Mouse (Mus musculus): ENCODE measurements at regions not wholly inside any gene's neighbourhood (a gene's known extent, or its start where the extent isn't known, plus 50 kb on each side); places are given as distances from the start of the nearest gene placed in this dataset.

GRCm38 (mm10) chr13:94619511-94619910, 169.2 kb upstream of the Tbca start:
- no peak for DNase-seq

GRCm38 (mm10) chr13:94630055-94630454, 158.7 kb upstream of the Tbca start:
- no peak for DNase-seq

- no peak for DNase-seq
Observed at GRCm38 (mm10) chr13:94630685-94631084, 158.0 kb upstream of the Tbca start.

- no peak for DNase-seq
Observed at GRCm38 (mm10) chr13:94632730-94633129, 156.0 kb upstream of the Tbca start.

GRCm38 (mm10) chr13:94640336-94640735, 148.4 kb upstream of the Tbca start:
- DNase-seq: no peak

- DNase-seq: no peak
Observed at GRCm38 (mm10) chr13:94645241-94646206, 143.2 kb upstream of the Tbca start.

- DNase-seq: no peak
Observed at GRCm38 (mm10) chr13:94646326-94646725, 142.4 kb upstream of the Tbca start.

- peak; percentile 16 for DNase-seq
Observed at GRCm38 (mm10) chr13:94646781-94647555, 141.7 kb upstream of the Tbca start.

- DNase-seq: no peak
Observed at GRCm38 (mm10) chr13:94647566-94647965, 141.1 kb upstream of the Tbca start.

- DNase-seq: no peak
Observed at GRCm38 (mm10) chr13:94650951-94651350, 137.8 kb upstream of the Tbca start.

GRCm38 (mm10) chr13:94667604-94668003, 121.1 kb upstream of the Tbca start:
- no peak for DNase-seq

GRCm38 (mm10) chr13:94668276-94668675, 120.4 kb upstream of the Tbca start:
- DNase-seq: no peak

- no peak for DNase-seq
Observed at GRCm38 (mm10) chr13:94669106-94669683, 119.5 kb upstream of the Tbca start.

- no peak for DNase-seq
Observed at GRCm38 (mm10) chr13:94670266-94670665, 118.4 kb upstream of the Tbca start.

GRCm38 (mm10) chr13:94670961-94671360, 117.7 kb upstream of the Tbca start:
- no peak for DNase-seq

- DNase-seq: no peak
Observed at GRCm38 (mm10) chr13:94680492-94681168, 108.1 kb upstream of the Tbca start.

GRCm38 (mm10) chr13:94681606-94682005, 107.1 kb upstream of the Tbca start:
- no peak for DNase-seq

GRCm38 (mm10) chr13:94685191-94685590, 103.5 kb upstream of the Tbca start:
- no peak for DNase-seq

- DNase-seq: no peak
Observed at GRCm38 (mm10) chr13:94687295-94687694, 101.4 kb upstream of the Tbca start.

- DNase-seq: no peak
Observed at GRCm38 (mm10) chr13:94706641-94707053, 82.1 kb upstream of the Tbca start.

GRCm38 (mm10) chr13:94707371-94708280, 81.1 kb upstream of the Tbca start:
- no peak for DNase-seq

- no peak for DNase-seq
Observed at GRCm38 (mm10) chr13:94708786-94709185, 79.9 kb upstream of the Tbca start.

All from lung, postnatal 10 days (tissue).